15 mouse cellular contexts compared by ENCODE assay signal in the genomic region with DNA sequence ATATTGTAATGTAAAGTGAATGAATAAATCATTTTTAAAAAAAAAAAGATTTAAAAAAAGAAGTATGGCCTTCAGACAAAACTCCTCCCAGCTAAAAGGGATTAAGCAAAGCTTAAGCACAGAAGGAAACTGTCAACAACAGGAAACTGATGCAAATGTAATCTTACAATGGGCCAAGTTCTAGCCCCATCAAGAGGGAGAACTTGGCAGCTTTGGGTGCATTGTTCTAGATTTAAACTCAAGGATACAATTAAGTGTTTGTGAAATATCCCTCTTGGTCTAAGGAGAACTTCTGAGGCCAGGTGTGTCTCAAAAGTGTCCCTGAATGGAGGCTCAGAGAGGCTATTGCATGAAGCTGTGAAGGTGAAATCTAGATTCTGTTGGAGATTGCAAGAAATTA.
"Had no signal": no experiment of that assay in that cellular context is flagged by ENCODE, and none has a peak within 500 bp of the region (broad histone marks: within the 10 kb centered on the region; RNA-seq: fewer than 3 reads in every experiment).

No protein-coding gene starts in this region.

- H3K9ac ChIP-seq: liver, embryonic 14.5 days; lung, embryonic 15.5 days; midbrain, embryonic 12.5 days; neural tube, embryonic 12.5 days; stomach, embryonic 15.5 days had no signal

- H3K4me1 ChIP-seq: lung, embryonic 15.5 days; midbrain, embryonic 10.5 days; midbrain, embryonic 12.5 days; neural tube, embryonic 12.5 days; stomach, embryonic 15.5 days had no signal

- H3K27ac ChIP-seq: liver, embryonic 14.5 days; lung, embryonic 15.5 days; midbrain, embryonic 10.5 days; midbrain, embryonic 12.5 days; neural tube, embryonic 12.5 days; stomach, embryonic 15.5 days; stomach, postnatal 0 days had no signal

- DNase-seq: lung, adult 18-20 months; lung, postnatal 4 days; midbrain, embryonic 14.5 days; right cerebral cortex, postnatal 14 days; thymus, postnatal 25 days; thymus, postnatal 4 days had no signal

- H3K4me3 ChIP-seq: lung, embryonic 15.5 days; midbrain, embryonic 10.5 days; midbrain, embryonic 12.5 days; neural tube, embryonic 12.5 days; stomach, embryonic 15.5 days had no signal

- H3K36me3 ChIP-seq: lung, embryonic 15.5 days; midbrain, embryonic 10.5 days; midbrain, embryonic 12.5 days; neural tube, embryonic 12.5 days; stomach, embryonic 15.5 days had no signal

- ATAC-seq: lung, postnatal 0 days; midbrain, embryonic 16.5 days had no signal

- H3K9me3 ChIP-seq: lung, embryonic 15.5 days; midbrain, embryonic 10.5 days; midbrain, embryonic 12.5 days; neural tube, embryonic 12.5 days; stomach, embryonic 15.5 days had no signal
